Mouse (Mus musculus) liver, embryonic 15.5 days (tissue): ENCODE measurements at regions not wholly inside any gene's neighbourhood (a gene's known extent, or its start where the extent isn't known, plus 50 kb on each side); places are given as distances from the start of the nearest gene placed in this dataset.

ENCODE experiments used
- ATAC-seq: fragments of 200-750 bp; cut with Nextera tagmentation; 2 replicates; pipeline ENCODE4 v1.8.0; 2017; ENCODE audit warnings: moderate number of reproducible peaks, mild to moderate bottlenecking, moderate library complexity; ENCODE audit not compliant: insufficient read depth
- H3K27ac ChIP-seq: fragments of 300-500 bp; sonication (generic); replicated peaks from 2 replicates; pipeline ENCODE4 v1.5.1; 2015; ENCODE audit warnings: mild to moderate bottlenecking, inconsistent platforms
- H3K27me3 ChIP-seq: fragments of 300-500 bp; sonication (generic); 2 replicates; pipeline ENCODE4 v1.6.1; 2015; ENCODE audit warnings: mild to moderate bottlenecking, inconsistent platforms
- H3K36me3 ChIP-seq: fragments of 300-500 bp; sonication (generic); replicated peaks from 2 replicates; pipeline ENCODE4 v1.6.1; 2015; ENCODE audit warnings: moderate library complexity, mild to moderate bottlenecking, inconsistent platforms
- H3K4me1 ChIP-seq: fragments of 300-500 bp; sonication (generic); replicated peaks from 2 replicates; pipeline ENCODE4 v1.6.1; 2015; ENCODE audit warnings: inconsistent platforms
- H3K4me2 ChIP-seq: fragments of 300-500 bp; sonication (generic); 2 replicates; pipeline ENCODE4 v1.6.1; 2015; ENCODE audit warnings: moderate library complexity, mild to moderate bottlenecking, inconsistent platforms
- H3K4me3 ChIP-seq: fragments of 300-500 bp; sonication (generic); replicated peaks from 2 replicates; pipeline ENCODE4 v1.5.1; 2015; ENCODE audit warnings: mild to moderate bottlenecking, inconsistent platforms
- H3K9ac ChIP-seq: fragments of 300-500 bp; sonication (generic); 2 replicates; pipeline ENCODE4 v1.6.1; 2015; ENCODE audit warnings: moderate library complexity, mild to moderate bottlenecking, inconsistent platforms
- H3K9me3 ChIP-seq: fragments of 300-500 bp; sonication (generic); replicated peaks from 2 replicates; pipeline ENCODE4 v1.6.1; 2016; ENCODE audit warnings: inconsistent platforms
- WGBS: fragments of 180-500 bp; shearing (Covaris S2); methylation state at CpG from one replicate; pipeline ENCODE4 v1.1.7; 2015; ENCODE audit warnings: mixed read lengths; ENCODE audit not compliant: insufficient replicate concordance; 5-methylcytosine and 5-hydroxymethylcytosine counted together

GRCm38 (mm10) chr9:116366193-116366592 is 191.0 kb upstream of the Tgfbr2 start:
- H3K4me1 ChIP-seq, result peaks cover 9% of the 10 kb centered on the region; the same call in 1 of the 2 replicates
- H3K27me3 ChIP-seq, result no peaks in the 10 kb centered on the region
- 19% methylated on average over 9 of the region's 9 CpGs for WGBS
- H3K9me3 ChIP-seq, result no peaks in the 10 kb centered on the region
- H3K9ac ChIP-seq, result no peak overlapping the region
- H3K4me2 ChIP-seq, result no peak overlapping the region
- no peak overlapping the region for H3K4me3 ChIP-seq
- no peak for ATAC-seq
- H3K27ac ChIP-seq, result no peak overlapping the region
- no peaks in the 10 kb centered on the region for H3K36me3 ChIP-seq

GRCm38 (mm10) chr9:116365701-116366100 is 190.5 kb upstream of the Tgfbr2 start:
- Histone ChIP-seq H3K36me3 (no peaks in the 10 kb centered on the region), H3K27me3 (no peaks in the 10 kb centered on the region), H3K4me1 (peaks cover 9% of the 10 kb centered on the region; the same call in 1 of the 2 replicates), H3K27ac (no peak overlapping the region), H3K4me3 (no peak overlapping the region), H3K9me3 (no peaks in the 10 kb centered on the region), H3K9ac (no peak overlapping the region), H3K4me2 (no peak overlapping the region)
- no peak for ATAC-seq
- WGBS, result 47% methylated on average over 3 of the region's 3 CpGs

GRCm38 (mm10) chr9:116365016-116365685 is 190.0 kb upstream of the Tgfbr2 start:
- 67% methylated on average over 12 of the region's 12 CpGs for WGBS
- Histone ChIP-seq H3K9me3 (no peaks in the 10 kb centered on the region), H3K4me3 (no peak overlapping the region), H3K9ac (no peak overlapping the region), H3K27me3 (no peaks in the 10 kb centered on the region), H3K27ac (no peak overlapping the region), H3K4me2 (no peak overlapping the region), H3K36me3 (no peaks in the 10 kb centered on the region), H3K4me1 (peaks cover 9% of the 10 kb centered on the region; the same call in 1 of the 2 replicates)
- ATAC-seq, result no peak

GRCm38 (mm10) chr9:116361092-116361491 is 185.9 kb upstream of the Tgfbr2 start:
- H3K9ac ChIP-seq, result no peak overlapping the region
- 63% methylated on average over 3 of the region's 3 CpGs for WGBS
- no peak for ATAC-seq

GRCm38 (mm10) chr9:116354056-116354732 is 179.0 kb upstream of the Tgfbr2 start:
- H3K4me1 ChIP-seq, result peaks cover 3% of the 10 kb centered on the region
- no peaks in the 10 kb centered on the region for H3K36me3 ChIP-seq
- ATAC-seq, result no peak
- no peak overlapping the region for H3K4me3 ChIP-seq
- no peaks in the 10 kb centered on the region for H3K9me3 ChIP-seq
- H3K27ac ChIP-seq, result no peak overlapping the region
- no peak overlapping the region for H3K4me2 ChIP-seq
- 67% methylated on average over 7 of the region's 7 CpGs for WGBS
- H3K27me3 ChIP-seq, result no peaks in the 10 kb centered on the region
- H3K9ac ChIP-seq, result no peak overlapping the region

More at GRCm38 (mm10) chr9:116361092-116361491, 185.9 kb upstream of the Tgfbr2 start:
- no peak overlapping the region for H3K4me3 ChIP-seq
- H3K4me1 ChIP-seq, result peaks cover 4% of the 10 kb centered on the region; the same call in 1 of the 2 replicates
- no peaks in the 10 kb centered on the region for H3K27me3 ChIP-seq
- H3K9me3 ChIP-seq, result no peaks in the 10 kb centered on the region
- H3K36me3 ChIP-seq, result no peaks in the 10 kb centered on the region
- H3K4me2 ChIP-seq, result no peak overlapping the region
- no peak overlapping the region for H3K27ac ChIP-seq

- no peak for ATAC-seq
- Histone ChIP-seq H3K9ac (no peak overlapping the region), H3K9me3 (no peaks in the 10 kb centered on the region), H3K4me3 (no peak overlapping the region), H3K36me3 (no peaks in the 10 kb centered on the region), H3K27ac (no peak overlapping the region), H3K4me1 (peaks cover 3% of the 10 kb centered on the region), H3K4me2 (no peak overlapping the region), H3K27me3 (no peaks in the 10 kb centered on the region)
- WGBS, result 60% methylated on average over 4 of the region's 4 CpGs
Observed at GRCm38 (mm10) chr9:116352801-116353494, 177.8 kb upstream of the Tgfbr2 start.

- Histone ChIP-seq H3K27ac (no peak overlapping the region; the same call in 1 of the 2 replicates), H3K4me1 (peaks cover 3% of the 10 kb centered on the region), H3K4me3 (no peak overlapping the region), H3K36me3 (no peaks in the 10 kb centered on the region), H3K4me2 (no peak overlapping the region), H3K27me3 (no peaks in the 10 kb centered on the region), H3K9me3 (no peaks in the 10 kb centered on the region), H3K9ac (no peak overlapping the region)
- ATAC-seq, result no peak
- WGBS, result 50% methylated on average over 10 of the region's 10 CpGs
Observed at GRCm38 (mm10) chr9:116350804-116351547, 175.8 kb upstream of the Tgfbr2 start.

- Histone ChIP-seq H3K27ac (no peak overlapping the region), H3K9ac (no peak overlapping the region), H3K27me3 (no peaks in the 10 kb centered on the region), H3K36me3 (no peaks in the 10 kb centered on the region), H3K9me3 (no peaks in the 10 kb centered on the region), H3K4me3 (no peak overlapping the region), H3K4me1 (peaks cover 3% of the 10 kb centered on the region), H3K4me2 (no peak overlapping the region)
- 80% methylated on average over 8 of the region's 8 CpGs for WGBS
- ATAC-seq, result no peak
Observed at GRCm38 (mm10) chr9:116347021-116347420, 171.9 kb upstream of the Tgfbr2 start.

- Histone ChIP-seq H3K27me3 (no peaks in the 10 kb centered on the region), H3K4me3 (no peak overlapping the region), H3K4me1 (peaks cover 3% of the 10 kb centered on the region), H3K27ac (no peak overlapping the region), H3K4me2 (no peak overlapping the region), H3K9me3 (no peaks in the 10 kb centered on the region), H3K36me3 (no peaks in the 10 kb centered on the region), H3K9ac (no peak overlapping the region)
- ATAC-seq, result no peak
- WGBS, result 72% methylated on average over 7 of the region's 7 CpGs
Observed at GRCm38 (mm10) chr9:116346495-116346894, 171.3 kb upstream of the Tgfbr2 start.

GRCm38 (mm10) chr9:116343086-116343481 is 167.9 kb upstream of the Tgfbr2 start:
- Histone ChIP-seq H3K4me1 (peaks cover 4% of the 10 kb centered on the region), H3K27me3 (no peaks in the 10 kb centered on the region), H3K9me3 (no peaks in the 10 kb centered on the region), H3K27ac (no peak overlapping the region), H3K4me2 (no peak overlapping the region), H3K9ac (no peak overlapping the region), H3K36me3 (no peaks in the 10 kb centered on the region), H3K4me3 (no peak overlapping the region)
- 70% methylated on average over 3 of the region's 3 CpGs for WGBS
- ATAC-seq, result no peak
